Mouse (Mus musculus): ENCODE results near the gene Teddm1b. TPM values are rescaled to one million over a fixed set of nuclear protein-coding genes. Genes with fewer than 3 reads are reported as not detected.
"Not testable (repeated sequence)": the region's sequence is repeated elsewhere in the genome, so short reads cannot be mapped to it uniquely, and the experiment has no call there.

Gene Teddm1b
- 0.42 and 0.46 TPM in 2 replicates for polyA plus RNA-seq (2016; fragmentation: Nextera tagmentation; extraction: Ambion mirVana)

DNA sequence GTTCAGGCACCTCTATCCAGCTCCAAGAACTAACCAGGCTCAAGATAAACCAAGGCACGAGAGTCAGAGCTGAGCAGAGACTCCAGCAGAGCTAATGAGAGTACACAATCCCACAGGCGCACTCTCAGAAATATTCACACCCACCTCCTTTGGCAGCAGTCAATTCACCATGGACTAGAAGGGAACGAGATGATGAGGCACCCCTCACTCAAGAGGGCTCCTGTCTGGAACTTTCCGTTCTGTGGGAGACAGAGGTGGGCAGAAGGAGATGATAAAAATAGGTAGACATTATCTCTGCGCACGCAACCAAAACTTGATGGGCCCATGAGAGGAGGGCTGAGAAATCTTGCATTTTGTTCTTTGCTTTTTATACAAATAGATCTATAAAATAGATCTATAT is at the start of gene Teddm1b:
Gene Teddm1b (plus strand): TSS at position 301 of the 400 bp plus-strand sequence.
- no peaks in the 10 kb centered on the region for H3K27me3 ChIP-seq
- H3K27ac ChIP-seq, result no peak within 1 kb of the TSS
- no peaks in the 10 kb centered on the region for H3K4me1 ChIP-seq
- H3K36me3 ChIP-seq, result no peaks in the 10 kb centered on the region
- no peak within 1 kb of the TSS for H3K9ac ChIP-seq
- H3K9me3 ChIP-seq (replicated peaks), result no peaks in the 10 kb centered on the region
- H3K4me2 ChIP-seq (replicated peaks), result no peak within 1 kb of the TSS
- WGBS, result 90% methylated on average over 6 of the region's 6 CpGs
- no peak within 1 kb of the TSS for H3K4me3 ChIP-seq
- ATAC-seq (ENCODE audit: low FRiP score), result no peak

DNA sequence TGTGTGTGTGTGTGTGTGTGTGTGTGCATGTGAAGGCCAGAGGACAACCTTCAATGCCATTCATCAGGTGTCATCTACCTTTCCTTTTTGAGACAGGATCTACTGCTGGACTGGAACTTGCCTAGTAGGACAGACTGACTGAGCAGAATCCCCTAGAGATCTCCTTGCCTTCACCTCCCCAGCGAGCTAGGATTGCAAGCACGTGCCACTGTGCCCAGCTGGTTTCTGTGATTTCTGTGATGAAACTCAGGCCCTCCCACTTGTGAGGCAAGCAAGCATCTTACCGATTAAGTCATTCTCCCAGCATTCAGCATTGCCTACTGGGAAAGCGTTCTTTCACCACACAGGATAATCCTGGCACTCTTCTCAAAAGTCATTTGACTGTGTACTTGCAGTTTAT is 43.4 kb upstream of the Teddm1b start:
- 81% methylated on average over 4 of the region's 4 CpGs for WGBS
- H3K27ac ChIP-seq, result no peak overlapping the region

DNA sequence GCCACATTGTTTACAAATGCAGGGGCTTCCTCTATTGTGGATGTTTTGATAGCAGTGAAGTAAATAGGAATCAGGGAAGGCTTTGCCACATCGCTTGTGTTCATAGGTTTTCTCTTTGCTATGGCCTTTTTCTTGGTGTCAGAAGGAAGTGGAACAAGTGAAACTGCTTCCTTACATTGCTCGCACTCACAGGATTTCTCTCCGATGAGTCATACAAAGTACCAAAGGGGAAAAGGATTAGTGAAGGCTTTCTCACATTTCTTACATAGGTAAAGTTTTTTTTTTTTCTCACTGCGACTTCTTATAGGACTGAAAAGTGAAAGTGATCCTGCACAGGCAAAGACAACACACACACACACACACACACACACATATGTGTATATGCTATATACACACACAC is 38.1 kb upstream of the Teddm1b start:
- Histone ChIP-seq H3K27me3 (no peaks in the 10 kb centered on the region), H3K36me3 (no peaks in the 10 kb centered on the region), H3K9me3 (replicated peaks) (no peaks in the 10 kb centered on the region), H3K4me2 (replicated peaks) (no peak overlapping the region), H3K27ac (no peak overlapping the region), H3K4me3 (no peak overlapping the region), H3K4me1 (no peaks in the 10 kb centered on the region), H3K9ac (no peak overlapping the region)
- WGBS, result 86% methylated on average over 4 of the region's 4 CpGs
- no peak for ATAC-seq (ENCODE audit: low FRiP score)

More for the DNA sequence above, 43.4 kb upstream of the Teddm1b start:
- no peak overlapping the region for H3K4me3 ChIP-seq
- H3K27me3 ChIP-seq, result no peaks in the 10 kb centered on the region
- H3K9ac ChIP-seq, result no peak overlapping the region
- no peak overlapping the region for H3K4me2 ChIP-seq (replicated peaks)
- no peaks in the 10 kb centered on the region for H3K4me1 ChIP-seq
- H3K9me3 ChIP-seq (replicated peaks), result no peaks in the 10 kb centered on the region
- no peaks in the 10 kb centered on the region for H3K36me3 ChIP-seq
- ATAC-seq (ENCODE audit: low FRiP score), result no peak

DNA sequence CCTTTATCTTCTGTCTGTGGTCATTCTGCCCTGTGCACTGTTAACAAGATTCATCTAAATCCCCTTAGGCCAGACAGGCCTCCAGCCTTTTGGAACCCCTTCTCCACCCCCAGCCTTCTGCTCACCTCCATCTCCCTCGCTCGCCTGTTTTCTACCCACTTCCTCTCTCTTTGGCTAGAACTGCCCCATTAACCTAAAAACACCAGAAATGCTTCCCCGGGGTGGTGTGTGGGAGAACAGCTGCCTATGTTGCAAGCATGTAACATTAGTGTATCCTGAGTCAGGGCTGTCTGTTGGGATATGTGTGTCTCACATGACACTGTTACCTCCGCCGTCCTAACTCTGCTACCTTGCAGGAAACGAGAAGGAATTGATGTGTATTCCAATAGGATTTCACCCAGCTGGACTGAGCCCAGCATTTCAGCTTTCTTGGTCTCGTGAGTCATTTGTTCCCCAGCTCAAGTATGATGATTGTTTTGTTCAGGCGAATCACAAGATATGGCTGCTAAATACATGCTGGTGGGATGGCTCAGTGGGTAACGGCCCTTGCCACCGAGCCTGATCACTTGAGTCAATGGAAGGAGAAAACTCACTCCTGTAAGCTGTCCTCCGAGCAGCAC is 31.9 kb upstream of the Teddm1b start:
- Histone ChIP-seq H3K9me3 (replicated peaks) (no peaks in the 10 kb centered on the region), H3K4me2 (replicated peaks) (no peak overlapping the region), H3K27ac (no peak overlapping the region), H3K27me3 (no peaks in the 10 kb centered on the region), H3K9ac (no peak overlapping the region), H3K4me3 (no peak overlapping the region), H3K4me1 (no peaks in the 10 kb centered on the region), H3K36me3 (no peaks in the 10 kb centered on the region)
- 91% methylated on average over 11 of the region's 11 CpGs for WGBS
- no peak for ATAC-seq (ENCODE audit: low FRiP score)

DNA sequence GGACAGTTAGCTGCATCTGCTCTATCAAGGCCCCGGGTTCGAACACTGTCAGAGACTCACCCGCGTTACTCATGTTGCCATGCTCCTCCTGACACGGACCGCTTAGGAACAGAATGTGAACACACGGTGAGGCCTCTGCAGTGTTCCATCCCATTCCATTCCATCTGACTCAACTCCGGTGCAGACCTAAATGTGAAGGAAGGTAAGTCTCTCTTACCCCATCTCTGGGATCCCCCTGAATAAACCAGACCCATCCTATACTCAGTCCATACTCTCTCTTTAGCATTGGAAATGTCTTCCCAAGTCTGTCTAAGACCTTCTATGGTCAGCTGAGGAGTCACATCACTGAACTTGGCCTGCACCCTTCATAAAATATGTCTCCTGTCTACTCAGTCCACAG is 30.1 kb upstream of the Teddm1b start, which contains the start of gene Rgsl1:
Gene Rgsl1 (minus strand): TSS at position 101 of the 400 bp plus-strand sequence.
- ATAC-seq (ENCODE audit: low FRiP score), result no peak
- WGBS, result 96% methylated on average over 8 of the region's 8 CpGs
- H3K27ac ChIP-seq, result no peak within 1 kb of the TSS
- no peak within 1 kb of the TSS for H3K4me2 ChIP-seq (replicated peaks)
- no peak within 1 kb of the TSS for H3K9ac ChIP-seq
- H3K4me3 ChIP-seq, result no peak within 1 kb of the TSS
- H3K9me3 ChIP-seq (replicated peaks), result no peaks in the 10 kb centered on the region
- no peaks in the 10 kb centered on the region for H3K27me3 ChIP-seq
- no peaks in the 10 kb centered on the region for H3K36me3 ChIP-seq
- H3K4me1 ChIP-seq, result no peaks in the 10 kb centered on the region

DNA sequence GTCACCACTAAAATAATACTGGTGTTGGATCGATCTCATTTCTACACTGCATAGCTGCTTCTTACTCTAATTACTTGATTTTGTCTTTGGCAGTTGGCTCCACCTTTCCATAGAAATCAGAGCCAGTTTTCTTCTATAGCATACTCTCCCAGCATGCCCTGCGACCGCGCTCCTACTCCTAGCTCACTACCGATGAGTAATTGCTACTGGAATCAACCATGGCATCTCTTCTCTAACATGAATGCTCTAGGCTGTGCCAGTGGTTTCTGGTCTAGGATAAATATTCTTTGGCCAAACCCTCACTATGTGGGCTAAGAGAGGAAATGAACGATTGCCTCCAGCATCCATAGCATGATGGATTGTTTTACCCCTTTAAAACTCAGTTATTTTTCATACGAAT is 27.7 kb upstream of the Teddm1b start:
- H3K36me3 ChIP-seq, result no peaks in the 10 kb centered on the region
- 90% methylated on average over 7 of the region's 7 CpGs for WGBS
- H3K4me1 ChIP-seq, result no peaks in the 10 kb centered on the region
- no peaks in the 10 kb centered on the region for H3K27me3 ChIP-seq
- no peak overlapping the region for H3K4me3 ChIP-seq
- ATAC-seq (ENCODE audit: low FRiP score), result no peak
- no peak overlapping the region for H3K4me2 ChIP-seq (replicated peaks)
- H3K9ac ChIP-seq, result no peak overlapping the region
- no peak overlapping the region for H3K27ac ChIP-seq
- H3K9me3 ChIP-seq (replicated peaks), result no peaks in the 10 kb centered on the region

DNA sequence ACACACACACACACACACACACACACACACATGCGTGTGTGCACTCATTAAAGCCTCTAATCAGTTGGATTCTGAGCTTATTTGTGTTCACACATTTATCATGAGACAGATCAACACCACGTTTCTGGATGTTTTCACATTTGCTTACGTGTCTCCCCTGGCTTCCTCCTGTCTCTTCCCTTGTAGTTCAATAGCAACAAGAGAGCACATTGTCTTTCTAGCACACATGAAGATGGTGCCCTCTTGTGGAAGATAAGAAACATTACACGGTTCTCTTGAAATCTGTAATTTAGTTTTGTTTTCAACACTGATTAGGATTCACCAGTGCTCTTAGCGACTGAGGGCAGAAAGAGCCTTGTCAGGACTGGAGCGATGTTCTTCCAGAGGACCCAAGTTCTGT is 27.3 kb upstream of the Teddm1b start:
- Histone ChIP-seq H3K9ac (no peak overlapping the region), H3K4me2 (replicated peaks) (no peak overlapping the region), H3K4me3 (no peak overlapping the region), H3K27ac (no peak overlapping the region), H3K36me3 (no peaks in the 10 kb centered on the region), H3K4me1 (no peaks in the 10 kb centered on the region), H3K9me3 (replicated peaks) (no peaks in the 10 kb centered on the region), H3K27me3 (no peaks in the 10 kb centered on the region)
- ATAC-seq (ENCODE audit: low FRiP score), result no peak
- WGBS, result 26% methylated on average over 6 of the region's 6 CpGs

DNA sequence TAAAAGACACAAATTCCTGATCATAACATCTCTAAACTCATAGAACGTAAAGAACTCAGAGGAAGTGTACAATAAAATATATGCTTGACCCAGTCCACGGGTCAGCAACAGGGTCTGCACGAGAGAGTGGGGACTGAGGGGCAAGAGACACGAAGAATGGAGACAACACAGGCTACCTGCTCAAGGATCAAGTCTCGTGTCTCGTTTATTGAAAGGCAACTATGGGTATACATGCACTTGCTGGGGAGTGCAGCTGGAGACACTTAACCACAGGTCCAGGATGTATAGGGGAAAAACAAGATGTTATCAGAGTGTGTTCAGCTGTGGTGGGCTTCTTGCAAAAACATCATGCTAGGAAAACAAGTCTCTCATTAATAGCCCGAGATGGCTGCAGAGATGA is 21.4 kb upstream of the Teddm1b start:
- H3K9me3 ChIP-seq (replicated peaks); H3K4me3 ChIP-seq; H3K4me2 ChIP-seq (replicated peaks); H3K27me3 ChIP-seq; H3K36me3 ChIP-seq; H3K9ac ChIP-seq; H3K27ac ChIP-seq; ATAC-seq (ENCODE audit: low FRiP score); H3K4me1 ChIP-seq: not testable (repeated sequence)
- WGBS, result 79% methylated on average over 7 of the region's 7 CpGs

DNA sequence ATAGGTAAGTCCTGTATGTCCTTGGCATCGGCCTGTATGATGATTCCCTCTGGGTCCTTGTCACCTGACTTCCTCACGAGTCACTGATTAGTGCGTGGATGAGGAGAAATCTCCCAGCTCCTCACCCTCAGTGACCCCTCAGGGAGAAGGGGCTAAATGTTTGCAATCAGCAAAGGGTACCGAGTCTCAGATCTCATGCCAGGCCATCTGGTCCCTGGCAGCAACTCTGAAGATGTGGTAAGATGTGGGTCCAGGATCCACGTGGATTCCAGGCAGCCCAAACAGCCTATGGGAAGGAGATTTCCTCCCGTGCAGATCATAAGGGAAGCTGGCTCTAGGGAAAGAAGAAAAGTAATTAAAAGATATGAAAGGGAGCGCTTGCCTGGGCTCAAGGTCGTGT is 18.2 kb upstream of the Teddm1b start:
- WGBS, result 83% methylated on average over 8 of the region's 8 CpGs

DNA sequence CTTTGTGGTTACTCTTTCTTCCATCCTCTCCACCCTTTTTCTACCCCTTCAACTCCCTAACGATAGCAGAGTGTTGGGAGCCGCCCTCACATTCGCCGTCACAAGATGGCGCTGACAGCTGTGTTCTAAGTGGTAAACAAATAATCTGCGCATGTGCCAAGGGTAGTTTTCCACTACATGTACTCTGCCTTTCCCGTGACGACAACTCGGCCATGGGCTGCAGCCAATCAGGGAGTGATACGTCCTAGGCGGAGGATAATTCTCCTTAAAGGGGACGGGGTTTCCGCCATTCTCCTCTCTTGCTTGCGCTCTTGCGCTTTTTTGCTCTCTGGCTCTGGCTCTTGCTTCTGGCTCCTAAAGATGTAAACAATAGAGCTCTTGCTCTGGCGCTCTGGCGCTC is 6.2 kb downstream of the Teddm1b start:
- H3K9me3 ChIP-seq (replicated peaks); H3K4me1 ChIP-seq; H3K36me3 ChIP-seq; H3K27me3 ChIP-seq; H3K9ac ChIP-seq; H3K4me2 ChIP-seq (replicated peaks); H3K4me3 ChIP-seq; ATAC-seq (ENCODE audit: low FRiP score); H3K27ac ChIP-seq: not testable (repeated sequence)
- 97% methylated on average over 17 of the region's 17 CpGs for WGBS

More for the DNA sequence above, 18.2 kb upstream of the Teddm1b start:
- H3K4me3 ChIP-seq, result no peak overlapping the region
- no peaks in the 10 kb centered on the region for H3K27me3 ChIP-seq
- ATAC-seq (ENCODE audit: low FRiP score), result no peak
- H3K9ac ChIP-seq, result no peak overlapping the region
- H3K27ac ChIP-seq, result no peak overlapping the region
- no peaks in the 10 kb centered on the region for H3K36me3 ChIP-seq
- no peaks in the 10 kb centered on the region for H3K9me3 ChIP-seq (replicated peaks)
- no peaks in the 10 kb centered on the region for H3K4me1 ChIP-seq
- no peak overlapping the region for H3K4me2 ChIP-seq (replicated peaks)

DNA sequence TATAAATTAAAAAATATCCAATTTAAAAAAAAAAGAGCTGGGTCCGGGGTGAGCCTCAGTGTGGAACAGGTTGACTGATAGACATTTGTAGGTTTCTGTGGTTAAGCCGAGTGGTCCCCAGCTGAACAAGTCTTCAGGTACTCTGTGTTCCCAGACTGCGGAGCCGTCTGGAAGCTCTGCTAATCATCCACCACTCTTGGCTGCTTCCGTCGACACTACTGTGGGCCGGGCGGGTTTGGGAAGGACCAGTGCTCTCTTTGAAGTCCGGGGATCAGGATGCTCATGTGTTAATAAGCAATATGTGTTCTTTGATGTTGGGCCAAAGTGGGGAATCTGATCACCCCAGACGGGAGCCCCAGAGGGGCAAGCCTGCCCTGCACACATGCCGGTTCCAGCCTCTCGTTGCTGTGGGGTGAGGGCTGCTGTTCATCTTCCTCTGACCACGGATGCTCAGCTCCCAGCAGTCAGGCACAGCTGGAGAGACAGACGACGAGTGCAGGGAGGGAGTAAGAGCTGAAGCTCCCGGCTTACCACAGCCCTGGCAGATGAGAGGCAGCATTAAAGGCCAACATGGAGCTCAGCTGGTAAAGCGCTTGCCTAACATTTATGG is 12.0 kb downstream of the Teddm1b start:
- ATAC-seq (ENCODE audit: low FRiP score), result no peak
- Histone ChIP-seq H3K4me1 (0 out of 2 replicates have a peak, but pooled peaks cover 4% of the 10 kb centered on the region), H3K36me3 (no peaks in the 10 kb centered on the region), H3K9me3 (replicated peaks) (no peaks in the 10 kb centered on the region), H3K9ac (no peak overlapping the region), H3K4me3 (no peak overlapping the region), H3K4me2 (replicated peaks) (no peak overlapping the region), H3K27me3 (no peaks in the 10 kb centered on the region), H3K27ac (no peak overlapping the region)
- whole genome bisulfite sequencing, result 38% methylated on average over 17 of the region's 17 CpGs

DNA sequence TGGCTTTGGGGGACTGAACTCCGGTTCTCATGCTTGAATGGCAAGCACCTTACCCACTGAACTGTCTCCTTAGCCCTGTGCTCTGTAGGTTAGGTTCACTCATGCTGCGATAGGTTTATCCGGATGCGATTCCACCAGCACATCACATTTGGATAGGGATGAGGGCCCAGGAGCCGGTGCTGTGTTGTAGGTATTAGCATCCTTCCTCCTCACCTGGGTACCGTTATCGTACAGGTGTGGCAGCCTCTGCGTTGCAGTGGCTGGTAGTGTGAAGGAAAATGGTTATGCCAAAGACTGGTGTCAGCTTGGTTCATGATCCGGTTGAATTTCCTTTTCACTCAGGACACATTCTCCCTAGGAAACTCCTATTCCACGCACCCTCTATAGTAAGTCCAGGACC is 16.0 kb downstream of the Teddm1b start:
- 0 out of 2 replicates have a peak, but pooled peaks cover 4% of the 10 kb centered on the region for H3K4me1 ChIP-seq
- no peaks in the 10 kb centered on the region for H3K9me3 ChIP-seq (replicated peaks)
- no peak overlapping the region for H3K27ac ChIP-seq
- no peak for ATAC-seq (ENCODE audit: low FRiP score)
- 0 out of 2 replicates have a peak, but pooled peaks cover 5% of the 10 kb centered on the region for H3K27me3 ChIP-seq
- no peak overlapping the region for H3K4me2 ChIP-seq (replicated peaks)
- H3K4me3 ChIP-seq, result no peak overlapping the region
- H3K36me3 ChIP-seq, result no peaks in the 10 kb centered on the region
- WGBS, result 92% methylated on average over 10 of the region's 10 CpGs
- no peak overlapping the region for H3K9ac ChIP-seq

DNA sequence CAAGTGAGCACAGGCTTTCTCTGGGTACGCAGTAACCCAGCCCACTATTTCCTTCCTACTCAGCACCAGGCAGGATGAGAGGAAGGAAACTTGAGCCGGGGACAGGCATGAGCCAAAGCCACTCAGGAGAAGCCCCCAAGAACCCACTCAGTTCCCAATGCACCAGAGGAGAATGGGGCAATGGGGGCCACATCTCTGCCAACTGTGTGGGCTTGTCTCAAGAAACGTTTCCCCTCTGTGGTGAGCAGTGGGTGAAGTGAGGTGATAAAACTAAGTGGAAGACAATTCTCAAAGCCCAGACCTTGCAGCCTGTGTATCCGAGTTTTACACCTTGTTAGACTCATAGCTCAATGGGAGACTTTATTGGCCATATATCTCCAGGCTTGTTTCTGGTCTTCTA is 17.3 kb downstream of the Teddm1b start, which contains the start of gene Teddm1a:
Gene Teddm1a (plus strand): TSS at position 301 of the 400 bp plus-strand sequence.
- H3K27ac ChIP-seq, result no peak within 1 kb of the TSS
- H3K36me3 ChIP-seq, result no peaks in the 10 kb centered on the region
- no peak within 1 kb of the TSS for H3K4me3 ChIP-seq
- H3K4me1 ChIP-seq, result 0 out of 2 replicates have a peak, but pooled peaks cover 2% of the 10 kb centered on the region
- no peaks in the 10 kb centered on the region for H3K9me3 ChIP-seq (replicated peaks)
- no peak for ATAC-seq (ENCODE audit: low FRiP score)
- 73% methylated on average over 4 of the region's 4 CpGs for WGBS
- H3K27me3 ChIP-seq, result 0 out of 2 replicates have a peak, but pooled peaks cover 5% of the 10 kb centered on the region
- no peak within 1 kb of the TSS for H3K4me2 ChIP-seq (replicated peaks)
- no peak within 1 kb of the TSS for H3K9ac ChIP-seq

Measured in hindbrain, embryonic 12.5 days (tissue).